Mouse (Mus musculus): ENCODE data around the gene Abtb1. TPM values are rescaled to one million over a fixed set of nuclear protein-coding genes. Genes with fewer than 3 reads are reported as not detected.

Abtb1 gene
- polyA plus RNA-seq, 1 experiment from 2014 or later, result 57.7 TPM

Other genes starting within 250 kb of the Abtb1 start
- gene Kbtbd12, start 204.0 kb downstream of the Abtb1 start, polyA plus RNA-seq (2015; fragmentation: Nextera tagmentation; extraction: Ambion mirVana), result 0.82 and 1.5 TPM in 2 replicates
- 69.7 and 71.6 TPM in 2 replicates for gene Mgll, start 117.6 kb downstream of the Abtb1 start, polyA plus RNA-seq (2015; fragmentation: Nextera tagmentation; extraction: Ambion mirVana)
- 1.7 and 1.8 TPM in 2 replicates for gene Podxl2, start 33.1 kb upstream of the Abtb1 start, polyA plus RNA-seq (2015; fragmentation: Nextera tagmentation; extraction: Ambion mirVana)
- 147 and 155 TPM in 2 replicates for gene Mcm2, start 56.8 kb upstream of the Abtb1 start, polyA plus RNA-seq (2015; fragmentation: Nextera tagmentation; extraction: Ambion mirVana)
- gene Tpra1, start 60.3 kb upstream of the Abtb1 start, polyA plus RNA-seq (2015; fragmentation: Nextera tagmentation; extraction: Ambion mirVana), result 54.9 and 66.4 TPM in 2 replicates